Mouse (Mus musculus) left cerebral cortex, postnatal 14 days (tissue): Measurements from ENCODE around the gene Sec14l4. TPM values are rescaled to one million over a fixed set of nuclear protein-coding genes. Genes with fewer than 3 reads are reported as not detected.

Experiments used
- total RNA-seq, 2 experiments: library from RNA; stranded (reverse); gene quantifications; 2 replicates each; pipeline ENCODE4 v1.2.3; 2021

Sec14l4 gene
- total RNA-seq, 2 experiments from 2014 or later = 0.22 to 0.40 TPM

Other genes starting within 250 kb of the Sec14l4 start
- 100 to 1,000 TPM; 153 to 161 TPM for gene Osbp2, start 167.6 kb upstream of the Sec14l4 start, total RNA-seq
- under 1 TPM; 0.40 to 0.49 TPM for gene 4921536K21Rik, start 136.4 kb upstream of the Sec14l4 start, total RNA-seq
- 10 to 100 TPM; 24.0 to 29.6 TPM for gene Dusp18, start 136.2 kb upstream of the Sec14l4 start, total RNA-seq
- 10 to 100 TPM; 24.1 to 26.1 TPM for gene Slc35e4, start 116.8 kb upstream of the Sec14l4 start, total RNA-seq
- gene Tcn2, start 99.3 kb upstream of the Sec14l4 start, total RNA-seq = 10 to 100 TPM; 15.9 to 18.4 TPM
- gene Pes1, start 67.5 kb upstream of the Sec14l4 start, total RNA-seq = 10 to 100 TPM; 35.5 to 40.4 TPM
- gene 4930556J24Rik, start 54.7 kb upstream of the Sec14l4 start, total RNA-seq = not detected
- 10 to 100 TPM; 10.8 to 18.5 TPM for gene Gal3st1, start 47.8 kb upstream of the Sec14l4 start, total RNA-seq
- 1 to 10 TPM; 2.0 to 2.1 TPM for gene Sec14l3, start 33.4 kb downstream of the Sec14l4 start, total RNA-seq
- 100 to 1,000 TPM; 103 to 106 TPM for gene Mtfp1, start 64.0 kb downstream of the Sec14l4 start, total RNA-seq
- gene Sec14l2, start 92.0 kb downstream of the Sec14l4 start, total RNA-seq = 10 to 100 TPM; 24.5 to 25.9 TPM
- gene Rnf215, start 103.7 kb downstream of the Sec14l4 start, total RNA-seq = 10 to 100 TPM; 35.2 to 38.0 TPM
- 10 to 100 TPM; 14.0 to 16.5 TPM for gene Ccdc157, start 128.8 kb downstream of the Sec14l4 start, total RNA-seq
- gene Sf3a1, start 128.9 kb downstream of the Sec14l4 start, total RNA-seq = 10 to 100 TPM; 68.8 to 78.6 TPM
- gene Tbc1d10a, start 155.3 kb downstream of the Sec14l4 start, total RNA-seq = 10 to 100 TPM; 32.9 to 33.2 TPM
- gene Castor1, start 186.8 kb downstream of the Sec14l4 start, total RNA-seq = 1 to 10 TPM; 4.3 to 4.9 TPM
- not detected for gene Osm, start 205.0 kb downstream of the Sec14l4 start, total RNA-seq
- gene Lif, start 226.1 kb downstream of the Sec14l4 start, total RNA-seq = under 1 TPM; 0.15 to 0.59 TPM